ENCODE assay signal across 14 mouse cellular contexts in genomic region chr12:93006844-93007365, GRCm38 (mm10).
A peak's percentile ranks its signal among the peaks of the same experiment; 100 is the strongest.
DNase-seq lines count a peak whose midpoint lies in the region; ATAC-seq and TF ChIP-seq lines count a peak whose summit lies in the region.
"Had no signal": no experiment of that assay in that cellular context is flagged by ENCODE, and none has a peak within 500 bp of the region (broad histone marks: within the 10 kb centered on the region; RNA-seq: fewer than 3 reads in every experiment).

No protein-coding gene starts in this region.

- no peak for TF ChIP-seq POLR2A in brain, embryonic 14.5 days (IDR thresholded peaks at IDR 0.05; ENCODE audit: borderline replicate concordance, extremely low read depth, insufficient read depth, insufficient read length, poor library complexity, severe bottlenecking)

- H3K27me3 ChIP-seq in hindbrain, postnatal 0 days (ENCODE audit: insufficient read depth, low read length), result no peaks in the 10 kb centered on the region
- no peaks in the 10 kb centered on the region for H3K27me3 ChIP-seq in hindbrain, embryonic 12.5 days
- H3K27me3 ChIP-seq in limb, embryonic 11.5 days (ENCODE audit: control insufficient read depth, insufficient read depth, low read length), result no peaks in the 10 kb centered on the region
- H3K27me3 ChIP-seq in kidney, embryonic 14.5 days (ENCODE audit: control insufficient read depth, insufficient read depth, low read length), result no peaks in the 10 kb centered on the region
- H3K27me3 ChIP-seq: limb, embryonic 13.5 days; midbrain, embryonic 12.5 days; neural tube, embryonic 13.5 days had no signal

- ATAC-seq in hindbrain, postnatal 0 days, result no peak
- no peak for ATAC-seq in hindbrain, embryonic 12.5 days (ENCODE audit: low FRiP score)
- ATAC-seq in limb, embryonic 11.5 days (ENCODE audit: insufficient number of reproducible peaks, low FRiP score, low TSS enrichment, low read depth), result no peak
- no peak for ATAC-seq in kidney, embryonic 14.5 days (ENCODE audit: low FRiP score, low TSS enrichment)

- H3K9ac ChIP-seq in hindbrain, postnatal 0 days (replicated peaks; ENCODE audit: low read length), result no peak overlapping the region
- no peak overlapping the region for H3K9ac ChIP-seq in hindbrain, embryonic 12.5 days
- no peak overlapping the region for H3K9ac ChIP-seq in limb, embryonic 11.5 days (ENCODE audit: low read length)
- no peak overlapping the region for H3K9ac ChIP-seq in kidney, embryonic 14.5 days (ENCODE audit: low read depth, low read length)
- H3K9ac ChIP-seq: limb, embryonic 13.5 days; midbrain, embryonic 12.5 days; neural tube, embryonic 13.5 days had no signal

- H3K9me3 ChIP-seq in hindbrain, postnatal 0 days (ENCODE audit: low read length), result no peaks in the 10 kb centered on the region
- H3K9me3 ChIP-seq in hindbrain, embryonic 12.5 days (replicated peaks), result no peaks in the 10 kb centered on the region
- no peaks in the 10 kb centered on the region for H3K9me3 ChIP-seq in limb, embryonic 11.5 days (ENCODE audit: control insufficient read depth, low read length)
- no peaks in the 10 kb centered on the region for H3K9me3 ChIP-seq in kidney, embryonic 14.5 days (ENCODE audit: control insufficient read depth, low read length)
- H3K9me3 ChIP-seq: limb, embryonic 13.5 days; midbrain, embryonic 12.5 days; neural tube, embryonic 13.5 days had no signal

- peak; percentile 42 for TF ChIP-seq CTCF in hindbrain, postnatal 0 days (IDR thresholded peaks at IDR 0.05; ENCODE audit: low read depth)
- peak; percentile 49; the same call in 1 of the 2 replicates for TF ChIP-seq CTCF in brain, embryonic 14.5 days (IDR thresholded peaks at IDR 0.05; ENCODE audit: borderline replicate concordance, extremely low read depth, insufficient read depth, insufficient read length)

- H3K27ac ChIP-seq in hindbrain, postnatal 0 days, result no peak overlapping the region
- H3K27ac ChIP-seq in hindbrain, embryonic 12.5 days, result no peak overlapping the region
- H3K27ac ChIP-seq in limb, embryonic 11.5 days (replicated peaks; ENCODE audit: low read depth, low read length), result no peak overlapping the region
- no peak overlapping the region for H3K27ac ChIP-seq in kidney, embryonic 14.5 days (ENCODE audit: low read depth, low read length)
- H3K27ac ChIP-seq: limb, embryonic 13.5 days; midbrain, embryonic 12.5 days; neural tube, embryonic 13.5 days had no signal

- H3K4me1 ChIP-seq in hindbrain, postnatal 0 days (ENCODE audit: insufficient read depth, low read length), result no peaks in the 10 kb centered on the region
- no peaks in the 10 kb centered on the region for H3K4me1 ChIP-seq in hindbrain, embryonic 12.5 days
- no peaks in the 10 kb centered on the region for H3K4me1 ChIP-seq in limb, embryonic 11.5 days (ENCODE audit: control insufficient read depth, insufficient read depth, low read length)
- H3K4me1 ChIP-seq in kidney, embryonic 14.5 days (ENCODE audit: control insufficient read depth, insufficient read depth, low read length), result no peaks in the 10 kb centered on the region
- H3K4me1 ChIP-seq: limb, embryonic 13.5 days; midbrain, embryonic 12.5 days; neural tube, embryonic 13.5 days had no signal

- H3K4me3 ChIP-seq in hindbrain, postnatal 0 days (ENCODE audit: low read length), result no peak overlapping the region
- H3K4me3 ChIP-seq in hindbrain, embryonic 12.5 days, result no peak overlapping the region
- H3K4me3 ChIP-seq in limb, embryonic 11.5 days (ENCODE audit: low read depth, low read length), result no peak overlapping the region
- H3K4me3 ChIP-seq in kidney, embryonic 14.5 days (ENCODE audit: low read length), result no peak overlapping the region
- H3K4me3 ChIP-seq: limb, embryonic 13.5 days; midbrain, embryonic 12.5 days; neural tube, embryonic 13.5 days had no signal

- no peaks in the 10 kb centered on the region for H3K36me3 ChIP-seq in hindbrain, postnatal 0 days (ENCODE audit: insufficient read depth, low read length)
- no peaks in the 10 kb centered on the region for H3K36me3 ChIP-seq in hindbrain, embryonic 12.5 days
- no peaks in the 10 kb centered on the region for H3K36me3 ChIP-seq in limb, embryonic 11.5 days (ENCODE audit: control insufficient read depth, insufficient read depth, low read length)
- H3K36me3 ChIP-seq in kidney, embryonic 14.5 days (ENCODE audit: control insufficient read depth, insufficient read depth, low read length), result no peaks in the 10 kb centered on the region
- H3K36me3 ChIP-seq: limb, embryonic 13.5 days; midbrain, embryonic 12.5 days; neural tube, embryonic 13.5 days had no signal

- WGBS in hindbrain, postnatal 0 days, result 51% methylated on average over 2 of the region's 2 CpGs
- 45% methylated on average over 2 of the region's 2 CpGs for WGBS in hindbrain, embryonic 12.5 days
- WGBS in limb, embryonic 11.5 days, result 49% methylated on average over 2 of the region's 2 CpGs
- WGBS in kidney, embryonic 14.5 days, result 47% methylated on average over 2 of the region's 2 CpGs

- DNase-seq in hindbrain, postnatal 0 days (ENCODE audit: low spot score), result peak; percentile 25
- peak; percentile 20 for DNase-seq in CD4-positive, CD25-positive, alpha-beta regulatory T cell, adult 2 months (ENCODE audit: low read depth, low spot score)
- DNase-seq in brain, embryonic 14.5 days (ENCODE audit: low read depth), result peak; percentile 73
- DNase-seq in limb, embryonic 11.5 days (ENCODE audit: low spot score), result peak; percentile 40
- DNase-seq in spleen, postnatal 4 days (ENCODE audit: low spot score in 2 of 2), result no peak
- DNase-seq in kidney, adult 9 months, result no peak
- DNase-seq: cerebellum, adult 2 months; thymus, postnatal 36 days had no signal

- H3K4me2 ChIP-seq in hindbrain, postnatal 0 days (ENCODE audit: low read depth, low read length), result no peak overlapping the region
- H3K4me2 ChIP-seq in hindbrain, embryonic 12.5 days (replicated peaks), result no peak overlapping the region
- H3K4me2 ChIP-seq in limb, embryonic 11.5 days (ENCODE audit: low read depth, severe bottlenecking), result no peak overlapping the region
- H3K4me2 ChIP-seq in kidney, embryonic 14.5 days (replicated peaks; ENCODE audit: low read depth, low read length), result no peak overlapping the region
- H3K4me2 ChIP-seq: heart, embryonic 11.5 days; limb, embryonic 13.5 days; midbrain, embryonic 12.5 days; neural tube, embryonic 13.5 days had no signal

Comparison
In these comparisons a context has a peak if more than half of its experiments do, and no peak if none do; other contexts are left out.
1. DNase-seq: peak in hindbrain, postnatal 0 days (single experiment), CD4-positive, CD25-positive, alpha-beta regulatory T cell, adult 2 months (single experiment), brain, embryonic 14.5 days (single experiment) and limb, embryonic 11.5 days (single experiment); none in spleen, postnatal 4 days (0 of 2) and kidney, adult 9 months (single experiment).